Mouse (Mus musculus) lung, postnatal 0 days (tissue): ENCODE measurements around the gene Olfr237-ps1.

ENCODE experiments used
- CTCF ChIP-seq: IDR thresholded peaks from 2 replicates; pipeline ENCODE4 v1.5.1; 2016; ENCODE audit warnings: antibody characterized with exemption, mild to moderate bottlenecking
- EP300 ChIP-seq: IDR thresholded peaks from 2 replicates; pipeline ENCODE4 v1.6.1; 2016; ENCODE audit warnings: antibody characterized with exemption, mild to moderate bottlenecking, control low read depth

DNA sequence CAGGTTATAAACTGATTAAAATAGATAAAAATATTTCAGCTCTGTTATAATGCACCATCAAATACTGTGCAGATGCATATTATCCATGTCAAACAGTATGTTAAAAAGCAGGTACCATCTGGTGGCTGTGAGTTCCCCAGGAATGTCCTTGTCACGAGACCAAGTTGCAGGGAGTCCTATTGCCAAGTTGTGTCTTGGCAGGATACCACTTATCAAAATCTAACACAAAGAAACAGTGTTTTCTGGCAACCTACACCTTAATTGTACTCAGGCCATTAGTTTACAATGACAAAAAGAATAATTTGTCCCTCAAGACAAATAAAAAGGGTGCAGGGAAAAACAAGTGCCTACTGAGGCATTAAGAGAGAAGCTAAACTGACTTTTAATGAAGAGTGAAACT, 13.1 kb downstream of the Olfr237-ps1 start:
- TF ChIP-seq EP300 (no peak), CTCF (no peak)
